Mouse (Mus musculus) erythroblast, adult 5-6 weeks (primary cell): ENCODE data around the gene Cep290. TPM values are rescaled to one million over a fixed set of nuclear protein-coding genes. Genes with fewer than 3 reads are reported as not detected.
A peak's percentile ranks its signal among the peaks of the same experiment; 100 is the strongest.

Experiments used
- ATAC-seq: replicated peaks from 2 replicates; pipeline ENCODE4 v1.8.0; 2016; ENCODE audit warnings: moderate number of reproducible peaks, mild to moderate bottlenecking, moderate TSS enrichment, inconsistent platforms; ENCODE audit not compliant: poor library complexity, low FRiP score, severe bottlenecking
- total RNA-seq, 2 experiments: library from RNA; stranded (forward) in 1 of 2; stranded (reverse) in 1 of 2; fragments of 150-400 nt in 1 of 2; fragments of 200-764, 138-1000 nt in 1 of 2; gene quantifications; 2 replicates each; pipeline versions ENCODE4 v1.2.3 to v1.2.4; 2015 to 2017; ENCODE audit warnings: low replicate concordance in 2 of 2

Cep290 gene
- total RNA-seq, 2 experiments from 2014 or later = 8.8 to 22.6 TPM

DNA sequence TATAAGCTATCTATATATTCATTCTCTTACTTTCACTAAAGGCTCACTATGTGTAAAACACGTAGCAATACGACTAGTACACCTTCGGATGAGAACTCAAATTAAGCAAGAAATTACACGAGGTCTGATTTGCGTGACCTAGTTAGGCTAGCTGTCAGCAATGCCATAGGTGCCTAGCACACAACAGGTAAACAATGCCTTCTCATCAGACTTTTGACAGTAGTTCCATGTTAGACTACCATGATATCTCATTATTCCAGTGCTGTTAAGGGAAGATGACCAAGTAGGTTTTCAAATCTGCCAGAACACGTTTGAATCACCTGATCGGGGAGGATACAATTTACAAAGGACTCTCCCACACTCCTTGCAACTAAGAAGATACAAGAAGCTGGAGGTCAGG is 101.2 kb downstream of the Cep290 start:
- ATAC-seq = no peak; the same call in 1 of the 2 replicates

DNA sequence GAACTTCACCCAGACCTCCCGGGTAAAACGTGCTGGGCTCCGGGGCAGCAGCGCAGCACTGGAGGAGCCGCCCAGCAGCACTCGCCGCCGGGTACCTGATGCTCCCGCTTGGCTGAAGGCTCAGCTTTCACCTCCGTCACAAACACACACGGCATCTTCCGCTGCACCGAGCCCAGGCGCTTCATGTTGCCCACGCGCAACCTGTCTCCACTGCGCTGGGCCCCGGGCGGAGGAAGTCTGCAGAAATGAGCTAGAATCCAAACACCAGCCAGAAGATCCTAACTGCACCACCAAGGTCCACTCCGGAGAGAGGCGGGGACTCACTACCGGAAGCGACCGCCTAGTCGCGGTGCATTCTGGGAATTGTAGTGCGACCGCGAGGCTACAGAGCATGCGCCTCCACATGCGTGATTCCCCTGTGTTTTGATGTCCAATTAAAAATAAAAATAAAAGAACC is 101.6 kb downstream of the Cep290 start:
- ATAC-seq = peak; percentile 97

DNA sequence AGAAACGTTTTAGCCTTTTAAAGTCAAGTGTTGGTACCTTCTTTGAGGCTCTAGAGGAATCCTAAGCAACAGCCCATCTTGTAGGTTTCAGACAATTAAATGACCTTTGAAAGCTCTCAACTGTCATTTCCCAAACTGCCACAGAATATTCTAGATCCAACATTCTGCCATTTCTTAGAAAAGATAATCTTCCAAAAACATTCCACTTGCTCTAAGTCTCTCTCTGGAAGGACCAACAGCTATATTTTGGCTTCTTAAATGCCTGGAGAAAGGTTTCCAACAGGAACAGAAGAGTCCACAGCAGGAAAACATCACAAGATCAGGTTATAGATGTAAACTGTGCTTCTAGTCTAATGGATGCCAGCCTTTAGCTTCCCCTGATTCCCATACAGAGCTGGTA is 103.0 kb downstream of the Cep290 start, which contains the start of the genes 4930430F08Rik and 1700017N19Rik:
TSS of gene 4930430F08Rik (minus strand) at position 101 of the 400 bp plus-strand sequence.
TSS of gene 1700017N19Rik (plus strand) at position 162 of the 400 bp plus-strand sequence.
- ATAC-seq = no peak

DNA sequence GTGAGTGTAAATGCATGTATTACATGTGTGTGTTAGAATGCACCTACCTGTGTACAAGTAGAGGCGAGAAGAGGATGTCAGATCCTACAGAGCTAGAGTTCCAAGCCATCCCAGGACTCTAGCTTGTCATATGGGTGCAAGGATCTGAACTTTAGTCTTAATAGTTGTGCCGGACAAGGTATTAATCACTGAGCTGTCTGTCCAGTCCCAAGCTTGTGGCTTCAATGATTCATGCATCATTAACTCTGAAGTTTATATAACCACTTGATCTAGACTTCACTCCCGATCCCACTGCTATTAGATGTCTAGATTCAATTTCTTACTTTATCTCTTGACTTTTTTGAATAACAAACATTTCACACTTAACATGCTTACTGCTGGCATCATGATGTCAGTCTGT is 111.0 kb downstream of the Cep290 start:
- no peak for ATAC-seq

DNA sequence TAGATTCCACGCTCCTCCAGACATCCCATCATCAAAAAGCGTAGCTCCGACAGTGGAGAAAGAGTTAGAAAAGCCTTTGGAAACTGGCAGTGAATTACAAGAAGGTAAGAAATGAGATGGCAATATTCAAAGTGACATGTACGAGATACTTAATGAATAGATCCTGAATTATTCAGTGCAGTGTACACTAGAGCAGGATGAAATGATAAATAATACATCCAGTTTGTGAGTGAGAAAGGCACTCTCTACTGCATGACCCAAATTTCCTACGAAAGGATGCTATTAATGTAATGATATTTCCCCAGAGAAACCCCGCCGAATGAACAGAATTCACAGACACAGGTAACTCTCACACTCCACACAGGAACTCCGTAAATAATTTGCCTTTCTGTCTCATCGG is 116.2 kb downstream of the Cep290 start:
- no peak for ATAC-seq

DNA sequence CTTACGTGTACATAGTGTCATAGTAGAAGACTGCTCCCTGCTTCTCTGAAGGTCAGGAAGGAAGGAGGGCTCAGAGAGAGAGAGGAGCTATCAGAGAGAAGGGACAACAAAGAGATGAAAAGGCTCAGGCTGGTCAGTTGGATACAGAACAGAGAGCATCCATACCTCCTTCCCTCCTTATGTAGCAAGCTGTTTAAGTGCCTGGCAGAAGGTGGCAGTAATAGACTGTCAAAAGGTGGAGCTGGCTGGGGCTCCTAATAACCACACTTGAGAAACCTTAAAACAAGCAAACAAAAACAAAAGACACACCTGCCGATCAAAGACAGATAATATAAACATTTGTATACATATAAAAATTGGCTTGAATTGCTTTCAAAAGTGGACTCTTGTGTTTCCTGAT is 116.9 kb downstream of the Cep290 start:
- no peak for ATAC-seq

DNA sequence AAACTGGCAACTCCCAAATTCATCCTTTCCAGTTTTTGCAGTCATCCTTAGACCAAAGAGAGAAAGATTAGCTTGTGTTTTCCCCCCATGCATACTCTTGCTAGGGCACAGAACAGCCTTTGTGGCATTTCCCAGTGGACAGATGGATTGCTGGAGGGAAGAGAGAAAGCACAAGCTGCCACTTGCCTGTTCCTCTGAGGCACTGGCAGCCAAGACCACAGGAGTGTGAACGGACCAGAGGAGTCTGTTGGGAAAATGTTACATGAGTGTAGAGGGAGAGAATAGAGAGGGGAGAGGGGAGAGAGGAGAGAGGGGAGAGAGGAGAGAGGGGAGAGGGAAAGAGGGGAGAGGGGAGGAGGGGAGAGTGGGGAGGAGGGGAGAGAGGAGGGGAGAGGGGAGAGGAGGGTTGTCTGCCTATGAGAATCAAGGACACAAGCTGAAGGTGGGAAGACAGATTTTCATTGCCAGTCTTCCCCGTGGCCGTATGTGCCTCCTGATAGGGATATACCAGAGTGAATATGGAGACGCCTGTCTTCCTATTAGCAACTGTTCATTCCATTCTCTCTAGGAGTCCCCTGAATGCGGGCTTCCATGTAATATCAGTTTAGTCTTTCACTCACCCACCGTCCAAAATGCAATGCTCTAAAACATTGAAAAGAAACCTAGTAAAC is 130.0 kb downstream of the Cep290 start:
- ATAC-seq = no peak

DNA sequence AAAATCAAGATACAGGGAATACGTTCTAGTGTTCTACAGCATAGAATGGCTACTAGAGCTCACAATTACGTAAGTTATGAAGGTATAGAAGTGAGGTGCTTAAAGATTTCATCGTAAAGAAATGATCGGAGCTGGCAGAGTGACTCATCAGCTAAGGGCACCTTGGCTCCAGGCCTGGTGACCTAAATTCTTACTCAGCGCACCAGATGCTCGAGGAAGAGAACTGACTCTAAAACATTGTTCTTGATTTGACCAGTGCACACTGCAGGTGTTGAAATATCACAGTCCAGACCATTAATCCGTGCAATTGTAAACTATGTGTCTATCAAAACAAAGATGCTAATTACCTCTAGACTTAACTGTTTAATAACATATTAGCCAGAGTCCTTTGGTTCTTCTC is 132.1 kb downstream of the Cep290 start:
- ATAC-seq = no peak

DNA sequence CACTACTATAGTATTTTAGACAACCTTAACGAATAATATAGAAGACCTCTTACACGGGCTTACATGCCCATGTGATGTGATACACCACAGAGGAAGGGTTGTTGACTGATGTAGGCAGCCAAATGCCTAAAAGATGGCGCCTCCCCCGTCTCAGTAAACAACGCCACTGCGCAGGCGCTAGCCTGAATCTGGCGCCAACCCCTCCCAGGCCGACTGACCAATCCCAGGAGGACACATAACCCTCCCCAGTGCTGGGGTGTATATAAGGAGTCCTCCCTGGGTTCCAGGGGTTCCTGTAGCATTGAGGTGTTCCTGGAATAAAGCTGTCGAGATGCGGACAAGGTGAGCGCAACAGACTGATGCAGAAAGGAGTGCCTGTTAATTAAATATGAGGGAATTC is 132.7 kb downstream of the Cep290 start:
- ATAC-seq = no peak

DNA sequence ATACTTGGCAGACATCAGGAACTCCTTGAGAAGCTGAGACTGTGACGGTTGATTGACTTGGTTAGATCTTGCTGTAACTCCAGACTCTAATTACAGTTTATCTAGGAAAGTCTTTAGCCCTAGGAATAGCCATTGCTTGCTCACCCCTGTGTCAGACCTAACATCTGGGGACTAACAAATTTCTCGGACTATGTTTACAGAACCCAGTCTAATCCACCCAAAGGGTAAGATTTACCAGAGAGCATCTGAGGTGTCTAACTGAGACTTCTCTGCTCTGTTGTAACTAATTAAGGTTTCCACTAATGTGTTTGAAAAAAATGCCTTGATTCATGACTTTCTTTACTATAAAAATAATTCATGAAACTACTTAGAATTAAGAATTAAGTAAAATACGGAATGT is 135.1 kb downstream of the Cep290 start:
- no peak for ATAC-seq

Other genes starting within 250 kb of the Cep290 start
- not detected in 2 replicates for gene Gm4301, start 151.9 kb upstream of the Cep290 start, total RNA-seq (2015; ENCODE audit: low replicate concordance)
- not detected in 2 replicates for gene Gm4301, start 151.9 kb upstream of the Cep290 start, total RNA-seq (2017; ENCODE audit: low replicate concordance)
- gene Gm4302, start 146.7 kb upstream of the Cep290 start, total RNA-seq (2015; ENCODE audit: low replicate concordance) = not detected in 2 replicates
- not detected in 2 replicates for gene Gm4302, start 146.7 kb upstream of the Cep290 start, total RNA-seq (2017; ENCODE audit: low replicate concordance)
- not detected in 2 replicates for gene Gm4303, start 141.6 kb upstream of the Cep290 start, total RNA-seq (2015; ENCODE audit: low replicate concordance)
- not detected in 2 replicates for gene Gm4303, start 141.6 kb upstream of the Cep290 start, total RNA-seq (2017; ENCODE audit: low replicate concordance)
- not detected in 2 replicates for gene Gm4305, start 136.5 kb upstream of the Cep290 start, total RNA-seq (2015; ENCODE audit: low replicate concordance)
- not detected in 2 replicates for gene Gm4305, start 136.5 kb upstream of the Cep290 start, total RNA-seq (2017; ENCODE audit: low replicate concordance)
- not detected in 2 replicates for gene Gm4307, start 126.2 kb upstream of the Cep290 start, total RNA-seq (2015; ENCODE audit: low replicate concordance)
- gene Gm4307, start 126.2 kb upstream of the Cep290 start, total RNA-seq (2017; ENCODE audit: low replicate concordance) = not detected in 2 replicates
- not detected in 2 replicates for gene Gm4312, start 105.0 kb upstream of the Cep290 start, total RNA-seq (2015; ENCODE audit: low replicate concordance)
- not detected in 2 replicates for gene Gm4312, start 105.0 kb upstream of the Cep290 start, total RNA-seq (2017; ENCODE audit: low replicate concordance)
- gene Tmtc3, start 208 bp upstream of the Cep290 start, total RNA-seq (2015; ENCODE audit: low replicate concordance) = 7.3 and 10.2 TPM in 2 replicates
- gene Tmtc3, start 208 bp upstream of the Cep290 start, total RNA-seq (2017; ENCODE audit: low replicate concordance) = 3.6 and 4.0 TPM in 2 replicates
- gene 4930430F08Rik, start 102.9 kb downstream of the Cep290 start, total RNA-seq (2015; ENCODE audit: low replicate concordance) = 11.5 and 13.1 TPM in 2 replicates
- gene 4930430F08Rik, start 102.9 kb downstream of the Cep290 start, total RNA-seq (2017; ENCODE audit: low replicate concordance) = 30.2 and 31.0 TPM in 2 replicates
- not detected in 2 replicates for gene 1700017N19Rik, start 102.9 kb downstream of the Cep290 start, total RNA-seq (2015; ENCODE audit: low replicate concordance)
- gene 1700017N19Rik, start 102.9 kb downstream of the Cep290 start, total RNA-seq (2017; ENCODE audit: low replicate concordance) = 0.84 TPM in 1 of 2 replicates, not detected in the other